In the genomic region with DNA sequence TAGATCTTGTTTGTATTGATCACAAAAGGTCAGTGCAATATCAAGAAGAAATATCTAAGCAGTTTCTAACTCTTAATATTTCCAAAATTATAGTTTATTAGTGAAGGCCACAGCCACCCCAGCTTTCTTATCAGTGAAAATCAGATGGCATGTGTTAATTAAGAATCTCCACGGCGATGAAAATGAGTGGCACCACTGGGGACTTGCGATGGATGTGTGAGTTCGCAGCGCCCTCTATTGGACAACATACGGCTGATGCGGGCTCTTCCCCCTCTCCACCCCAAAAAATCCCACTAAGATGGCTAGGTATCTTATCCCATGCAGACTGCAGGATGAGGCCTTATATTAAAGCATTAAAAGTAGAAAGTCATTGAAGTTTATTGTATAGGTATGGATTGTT, we compare ENCODE assay signal across 8 mouse cellular contexts. TPM values are rescaled to one million over a fixed set of nuclear protein-coding genes. Genes with fewer than 3 reads are reported as not detected.
DNase-seq lines count a peak whose midpoint lies in the region; ATAC-seq and TF ChIP-seq lines count a peak whose summit lies in the region.

No protein-coding gene starts in this region.

- no peak overlapping the region for H3K27ac ChIP-seq in lung, embryonic 14.5 days (ENCODE audit: low read depth)
- no peak overlapping the region for H3K27ac ChIP-seq in bone marrow, adult 2 months (ENCODE audit: control insufficient read depth, insufficient read depth, low read depth, low read length, poor library complexity)
- no peak overlapping the region for H3K27ac ChIP-seq in forebrain, embryonic 11.5 days (ENCODE audit: low read depth, low read length)
- no peak overlapping the region for H3K27ac ChIP-seq in midbrain, embryonic 12.5 days (replicated peaks)

- H3K27me3 ChIP-seq in lung, embryonic 14.5 days (ENCODE audit: insufficient read depth, low read length), result no peaks in the 10 kb centered on the region
- no peaks in the 10 kb centered on the region for H3K27me3 ChIP-seq in forebrain, embryonic 11.5 days (ENCODE audit: control insufficient read depth, insufficient read depth, low read length)
- H3K27me3 ChIP-seq in midbrain, embryonic 12.5 days, result no peaks in the 10 kb centered on the region

- ATAC-seq in lung, embryonic 14.5 days (ENCODE audit: insufficient read depth), result no peak
- ATAC-seq in forebrain, embryonic 11.5 days (replicated peaks; ENCODE audit: low FRiP score), result peak; percentile 80
- peak; percentile 81 for ATAC-seq in midbrain, embryonic 12.5 days (ENCODE audit: low FRiP score, low read depth)

- H3K36me3 ChIP-seq in lung, embryonic 14.5 days (ENCODE audit: insufficient read depth), result no peaks in the 10 kb centered on the region
- no peaks in the 10 kb centered on the region for H3K36me3 ChIP-seq in forebrain, embryonic 11.5 days (ENCODE audit: control insufficient read depth, insufficient read depth, low read length)
- no peaks in the 10 kb centered on the region for H3K36me3 ChIP-seq in midbrain, embryonic 12.5 days

- DNase-seq in lung, embryonic 14.5 days, result peak; percentile 59
- DNase-seq in lung, postnatal 4 days, result no peak
- peak; percentile 73 for DNase-seq in forebrain, embryonic 11.5 days (ENCODE audit: low spot score)
- DNase-seq in kidney, postnatal 4 days, result peak; percentile 37 to 43
- peak; percentile 1 to 13 for DNase-seq in thymus, postnatal 36 days
- no peak for DNase-seq in ovary, postnatal 36 days (ENCODE audit: low spot score)

- TF ChIP-seq CTCF in lung, embryonic 14.5 days (IDR thresholded peaks at IDR 0.05; ENCODE audit: low read depth), result peak; percentile 55
- peak; percentile 48 for TF ChIP-seq CTCF in bone marrow, adult 2 months (IDR thresholded peaks at IDR 0.05; ENCODE audit: control insufficient read depth, insufficient read depth, low read length)

- no peak overlapping the region for H3K4me3 ChIP-seq in lung, embryonic 14.5 days (ENCODE audit: low read depth, low read length)
- H3K4me3 ChIP-seq in bone marrow, adult 2 months (replicated peaks; ENCODE audit: control insufficient read depth, low read depth, low read length), result no peak overlapping the region
- H3K4me3 ChIP-seq in forebrain, embryonic 11.5 days (ENCODE audit: low read depth, low read length), result no peak overlapping the region
- no peak overlapping the region for H3K4me3 ChIP-seq in midbrain, embryonic 12.5 days

- no peak for TF ChIP-seq POLR2A in bone marrow, adult 2 months (IDR thresholded peaks at IDR 0.05; ENCODE audit: borderline replicate concordance, control insufficient read depth, low read depth, low read length)

- H3K9ac ChIP-seq in lung, embryonic 14.5 days, result no peak overlapping the region
- H3K9ac ChIP-seq in forebrain, embryonic 11.5 days (ENCODE audit: low read length), result no peak overlapping the region
- H3K9ac ChIP-seq in midbrain, embryonic 12.5 days (replicated peaks), result no peak overlapping the region

- WGBS in lung, embryonic 14.5 days, result 7% methylated on average over 7 of the region's 7 CpGs
- 4% methylated on average over 7 of the region's 7 CpGs for WGBS in bone marrow, adult 2 months
- 2% methylated on average over 7 of the region's 7 CpGs for WGBS in forebrain, embryonic 11.5 days
- WGBS in midbrain, embryonic 12.5 days, result 7% methylated on average over 7 of the region's 7 CpGs

- H3K4me1 ChIP-seq in lung, embryonic 14.5 days (ENCODE audit: insufficient read depth), result no peaks in the 10 kb centered on the region
- H3K4me1 ChIP-seq in bone marrow, adult 2 months (ENCODE audit: control insufficient read depth, insufficient read depth, low read length), result no peaks in the 10 kb centered on the region
- no peaks in the 10 kb centered on the region for H3K4me1 ChIP-seq in forebrain, embryonic 11.5 days (replicated peaks; ENCODE audit: control insufficient read depth, insufficient read depth, low read length)
- no peaks in the 10 kb centered on the region for H3K4me1 ChIP-seq in midbrain, embryonic 12.5 days

- H3K4me2 ChIP-seq in lung, embryonic 14.5 days, result no peak overlapping the region; the same call in 1 of the 2 replicates
- no peak overlapping the region for H3K4me2 ChIP-seq in forebrain, embryonic 11.5 days (ENCODE audit: low read depth, low read length, severe bottlenecking)
- no peak overlapping the region; the same call in 1 of the 2 replicates for H3K4me2 ChIP-seq in midbrain, embryonic 12.5 days (replicated peaks)

- H3K9me3 ChIP-seq in lung, embryonic 14.5 days (ENCODE audit: low read depth, low read length), result no peaks in the 10 kb centered on the region
- H3K9me3 ChIP-seq in forebrain, embryonic 11.5 days (ENCODE audit: control insufficient read depth, low read length), result no peaks in the 10 kb centered on the region
- no peaks in the 10 kb centered on the region for H3K9me3 ChIP-seq in midbrain, embryonic 12.5 days

RNA-seq across cellular contexts. Expression of a gene that starts 49.9 kb away (rescaled TPM):
- 8.0 and 9.3 TPM in 2 replicates for polyA plus RNA-seq in lung, embryonic 14.5 days (2014; fragmentation: Nextera tagmentation; extraction: Ambion mirVana)
- polyA plus RNA-seq in bone marrow, adult 2 months (2011; ENCODE audit: insufficient read depth, insufficient read length, low replicate concordance, missing spikeins), result 2.8 and 2.9 TPM in 2 replicates
- 8.6 and 9.0 TPM in 2 replicates for polyA plus RNA-seq in forebrain, embryonic 11.5 days (2014; fragmentation: Nextera tagmentation; extraction: Ambion mirVana)
- 12.8 and 14.0 TPM in 2 replicates for polyA plus RNA-seq in midbrain, embryonic 12.5 days (2016; fragmentation: Nextera tagmentation; extraction: Ambion mirVana)

RNA-seq across cellular contexts. Expression of a gene that starts 51.0 kb away (rescaled TPM):
- polyA plus RNA-seq in lung, embryonic 14.5 days (2014; fragmentation: Nextera tagmentation; extraction: Ambion mirVana), result 14.4 and 14.7 TPM in 2 replicates
- polyA plus RNA-seq in bone marrow, adult 2 months (2011; ENCODE audit: insufficient read depth, insufficient read length, low replicate concordance, missing spikeins), result 18.8 and 22.8 TPM in 2 replicates
- 10.9 and 12.3 TPM in 2 replicates for polyA plus RNA-seq in forebrain, embryonic 11.5 days (2014; fragmentation: Nextera tagmentation; extraction: Ambion mirVana)
- 15.8 and 16.9 TPM in 2 replicates for polyA plus RNA-seq in midbrain, embryonic 12.5 days (2016; fragmentation: Nextera tagmentation; extraction: Ambion mirVana)

Comparison
In these comparisons a context has a peak if more than half of its experiments do, and no peak if none do; other contexts are left out.
1. DNase-seq: peak in lung, embryonic 14.5 days (single experiment), forebrain, embryonic 11.5 days (single experiment), kidney, postnatal 4 days (2 of 2) and thymus, postnatal 36 days (2 of 2); none in lung, postnatal 4 days (0 of 2) and ovary, postnatal 36 days (single experiment).